ENCODE assay signal across 7 mouse cellular contexts in the genomic region with DNA sequence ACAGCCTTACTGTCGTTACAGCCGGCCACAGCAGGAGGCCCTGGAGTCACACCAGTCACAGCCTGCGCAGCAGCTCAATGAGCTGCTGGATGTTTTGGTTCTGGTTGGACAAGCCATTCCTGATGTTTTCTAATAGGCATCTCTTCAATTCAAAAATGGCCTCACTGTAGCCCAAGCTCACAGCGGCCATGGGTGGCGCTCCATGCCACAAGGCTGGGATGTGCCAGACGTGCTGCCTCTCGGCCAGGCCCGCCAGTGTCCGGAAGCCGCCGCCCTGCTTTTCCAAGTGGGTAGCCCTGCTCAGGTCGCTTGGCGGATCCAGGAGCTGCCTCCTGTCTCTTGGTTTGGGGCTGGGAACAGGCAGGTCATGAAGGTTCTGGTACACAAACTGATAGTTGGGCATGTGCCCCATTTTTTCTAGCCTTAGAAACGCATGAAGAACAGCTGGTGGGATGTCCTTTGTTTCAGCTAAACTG. TPM values are rescaled to one million over a fixed set of nuclear protein-coding genes. Genes with fewer than 3 reads are reported as not detected.
DNase-seq lines count a peak whose midpoint lies in the region; ATAC-seq and TF ChIP-seq lines count a peak whose summit lies in the region.

A gene (minus strand): TSS at position 51 of the 476 bp plus-strand sequence.

- TF ChIP-seq CTCF in CH12.LX (conservative IDR thresholded peaks at IDR 0.05 in 1 of 2, IDR thresholded peaks at IDR 0.05 in 1 of 2; ENCODE audit: low read depth in 2 of 2, low read length in 2 of 2) = no peak

- H3K27me3 ChIP-seq in CH12.LX (replicated peaks) = no peaks in the 10 kb centered on the region
- H3K27me3 ChIP-seq in forebrain, embryonic 10.5 days (ENCODE audit: poor library complexity, severe bottlenecking) = no peaks in the 10 kb centered on the region
- no peaks in the 10 kb centered on the region for H3K27me3 ChIP-seq in limb, embryonic 11.5 days (ENCODE audit: control insufficient read depth, insufficient read depth, low read length)
- no peaks in the 10 kb centered on the region for H3K27me3 ChIP-seq in neural tube, embryonic 15.5 days (replicated peaks)

- H3K27ac ChIP-seq in CH12.LX (ENCODE audit: insufficient read depth, low read depth) (no peak within 1 kb of the TSS), ES-E14 (ENCODE audit: insufficient read depth, low read depth, low read length, poor library complexity, severe bottlenecking) (no peak within 1 kb of the TSS)
- H3K27ac ChIP-seq in forebrain, embryonic 10.5 days = no peak within 1 kb of the TSS
- no peak within 1 kb of the TSS for H3K27ac ChIP-seq in limb, embryonic 11.5 days (replicated peaks; ENCODE audit: low read depth, low read length)
- no peak within 1 kb of the TSS for H3K27ac ChIP-seq in neural tube, embryonic 15.5 days (replicated peaks)

- dilution Hi-C loops in CH12.LX (cut with MboI; ENCODE audit: extremely low pct_ligation_motif_present, extremely low pct_unique_long_range_greater_than_20kb, low sequenced_read_pairs) = no loop called here

- TF ChIP-seq RAD21 in CH12.LX (IDR thresholded peaks at IDR 0.05; ENCODE audit: low read depth, low read length) = no peak

- no peak within 1 kb of the TSS for H3K9ac ChIP-seq in CH12.LX (ENCODE audit: insufficient read depth, low read depth)
- peak within 1 kb of the TSS; percentile 14; the same call in 1 of the 2 replicates for H3K9ac ChIP-seq in ES-E14 (ENCODE audit: insufficient read depth, low read depth, low read length, poor library complexity, severe bottlenecking)
- no peak within 1 kb of the TSS for H3K9ac ChIP-seq in limb, embryonic 11.5 days (ENCODE audit: low read length)
- no peak within 1 kb of the TSS for H3K9ac ChIP-seq in neural tube, embryonic 15.5 days (replicated peaks)

- no peak within 1 kb of the TSS for H3K4me3 ChIP-seq in CH12.LX (replicated peaks in 1 of 3; ENCODE audit: low read depth in 2 of 3, low read length in 2 of 3, poor library complexity in 1 of 3)
- peak within 1 kb of the TSS; percentile 27 to 34; a peak in 3 of 4 replicates for H3K4me3 ChIP-seq in ES-E14 (ENCODE audit: insufficient read depth in 1 of 2, low read depth in 1 of 2, low read length in 2 of 2, poor library complexity in 1 of 2, severe bottlenecking in 1 of 2)
- no peak within 1 kb of the TSS for H3K4me3 ChIP-seq in forebrain, embryonic 10.5 days
- H3K4me3 ChIP-seq in limb, embryonic 11.5 days (ENCODE audit: low read depth, low read length) = no peak within 1 kb of the TSS
- no peak within 1 kb of the TSS for H3K4me3 ChIP-seq in neural tube, embryonic 15.5 days (replicated peaks)

- 83% methylated on average over 14 of the region's 14 CpGs for WGBS in forebrain, embryonic 10.5 days
- WGBS in limb, embryonic 11.5 days = 79% methylated on average over 14 of the region's 14 CpGs
- 81% methylated on average over 14 of the region's 14 CpGs for WGBS in neural tube, embryonic 15.5 days

- no peaks in the 10 kb centered on the region for H3K9me3 ChIP-seq in CH12.LX (replicated peaks; ENCODE audit: low read length)
- H3K9me3 ChIP-seq in ES-E14 (ENCODE audit: control insufficient read depth, insufficient read depth, low read depth, low read length) = no peaks in the 10 kb centered on the region
- no peaks in the 10 kb centered on the region for H3K9me3 ChIP-seq in forebrain, embryonic 10.5 days
- no peaks in the 10 kb centered on the region for H3K9me3 ChIP-seq in limb, embryonic 11.5 days (ENCODE audit: control insufficient read depth, low read length)
- no peaks in the 10 kb centered on the region for H3K9me3 ChIP-seq in neural tube, embryonic 15.5 days (replicated peaks)

- in situ Hi-C loops in CH12.LX (cut with MboI; ENCODE audit: low pct_ligation_motif_present, low pct_unique_long_range_greater_than_20kb, low sequenced_read_pairs) (no loop called here), ES-E14 (cut with MboI; ENCODE audit: low sequenced_read_pairs in 2 of 2, unreplicated experiment in 2 of 2) (no loop called here)

- no peak for ATAC-seq in limb, embryonic 11.5 days (ENCODE audit: insufficient number of reproducible peaks, low FRiP score, low TSS enrichment, low read depth)
- no peak for ATAC-seq in neural tube, embryonic 15.5 days (ENCODE audit: low FRiP score)

- no peak for DNase-seq in CH12.LX (ENCODE audit: extremely low read depth)
- no peak for DNase-seq in ES-E14 (ENCODE audit: low read depth, low spot score)
- DNase-seq in forebrain, embryonic 10.5 days (ENCODE audit: extremely low spot score, low spot score) = no peak
- no peak for DNase-seq in heart, postnatal 14 days
- no peak for DNase-seq in limb, embryonic 11.5 days (ENCODE audit: low spot score)
- DNase-seq in cerebellum, adult 8-10 months = no peak

- intact Hi-C loops in heart, postnatal 14 days (cut with DNase I) = loop anchor here (5.0 kb wide), 1 partner anchor 172 kb away; no protein-coding TSS in a partner anchor

- no peak for TF ChIP-seq POLR2A in CH12.LX (IDR thresholded peaks at IDR 0.05; ENCODE audit: low read depth, low read length)

- no peaks in the 10 kb centered on the region for H3K79me2 ChIP-seq in CH12.LX (replicated peaks; ENCODE audit: control insufficient read depth, extremely low read depth, insufficient read depth, poor library complexity, severe bottlenecking)

- H3K4me2 ChIP-seq in CH12.LX (ENCODE audit: insufficient read depth, low read depth, poor library complexity, severe bottlenecking) = no peak within 1 kb of the TSS
- no peak within 1 kb of the TSS for H3K4me2 ChIP-seq in limb, embryonic 11.5 days (ENCODE audit: low read depth, severe bottlenecking)
- H3K4me2 ChIP-seq in neural tube, embryonic 15.5 days = no peak within 1 kb of the TSS

- H3K4me1 ChIP-seq in CH12.LX (ENCODE audit: control insufficient read depth in 1 of 2, insufficient read depth in 2 of 2) (peaks cover 0 to 9% of the 10 kb centered on the region in 2 experiments; a peak in 3 of 4 replicates), ES-E14 (ENCODE audit: control insufficient read depth in 2 of 2, insufficient read depth in 2 of 2, low read length in 2 of 2, poor library complexity in 1 of 2) (peaks cover 0 to 21% of the 10 kb centered on the region in 2 experiments; a peak in 3 of 4 replicates)
- no peaks in the 10 kb centered on the region for H3K4me1 ChIP-seq in forebrain, embryonic 10.5 days
- no peaks in the 10 kb centered on the region for H3K4me1 ChIP-seq in limb, embryonic 11.5 days (ENCODE audit: control insufficient read depth, insufficient read depth, low read length)
- H3K4me1 ChIP-seq in neural tube, embryonic 15.5 days = no peaks in the 10 kb centered on the region

- peaks cover 37 to 51% of the 10 kb centered on the region in 2 experiments for H3K36me3 ChIP-seq in CH12.LX (replicated peaks in 1 of 2; ENCODE audit: control insufficient read depth in 1 of 2, insufficient read depth in 1 of 2, low read length in 1 of 2)
- peaks cover 12% of the 10 kb centered on the region; the same call in 1 of the 2 replicates for H3K36me3 ChIP-seq in ES-E14 (ENCODE audit: control insufficient read depth, insufficient read depth, low read length, poor library complexity, severe bottlenecking)
- H3K36me3 ChIP-seq in forebrain, embryonic 10.5 days (replicated peaks) = peaks cover 45% of the 10 kb centered on the region
- H3K36me3 ChIP-seq in limb, embryonic 11.5 days (ENCODE audit: control insufficient read depth, insufficient read depth, low read length) = peaks cover 14% of the 10 kb centered on the region
- H3K36me3 ChIP-seq in neural tube, embryonic 15.5 days = peaks cover 42% of the 10 kb centered on the region

- no peak for TF ChIP-seq EP300 in CH12.LX (IDR thresholded peaks at IDR 0.05; ENCODE audit: low read length)

TF ChIP-seq in CH12.LX, 34 proteins besides CTCF, POLR2A, EP300 and RAD21 (continues in another document):
- TF ChIP-seq BHLHE40 (IDR thresholded peaks at IDR 0.05; ENCODE audit: low read depth, low read length) (no peak), CHD1 (IDR thresholded peaks at IDR 0.05; ENCODE audit: low read depth, low read length) (no peak), MEF2A (IDR thresholded peaks at IDR 0.05; ENCODE audit: borderline replicate concordance, low read depth, low read length) (no peak), IRF4 (IDR thresholded peaks at IDR 0.05; ENCODE audit: low read depth, low read length) (no peak), PAX5 (IDR thresholded peaks at IDR 0.05; ENCODE audit: low read length) (no peak), TCF12 (IDR thresholded peaks at IDR 0.05; ENCODE audit: low read depth, low read length) (no peak), JUND (conservative IDR thresholded peaks at IDR 0.05; ENCODE audit: low read depth, low read length) (no peak), NELFE (IDR thresholded peaks at IDR 0.05; ENCODE audit: low read depth, low read length) (no peak), MAX (IDR thresholded peaks at IDR 0.05; ENCODE audit: low read length) (no peak), NRF1 (IDR thresholded peaks at IDR 0.05; ENCODE audit: low read depth, low read length) (no peak), USF2 (conservative IDR thresholded peaks at IDR 0.05; ENCODE audit: low read depth, low read length) (no peak)

TF ChIP-seq in ES-E14, 5 proteins besides CTCF, POLR2A, EP300 and RAD21:
- no peak for TF ChIP-seq MAFK (IDR thresholded peaks at IDR 0.05; ENCODE audit: insufficient read depth, low read depth, low read length)
- TF ChIP-seq CHD2 (IDR thresholded peaks at IDR 0.05; ENCODE audit: low read depth, low read length) = no peak
- TF ChIP-seq ZC3H11A (IDR thresholded peaks at IDR 0.05; ENCODE audit: borderline replicate concordance, low read depth, low read length) = no peak
TF ChIP-seq in ES-E14: peak in this region for 0.

RNA-seq across cellular contexts. Expression of the gene that starts here (rescaled TPM):
- total RNA-seq in CH12.LX (2012; rRNA removed) (107 and 109 TPM in 2 replicates), CH12.LX (2014; rRNA removed) (70.9 and 73.8 TPM in 2 replicates), ES-E14 (2012; rRNA removed) (125 and 170 TPM in 2 replicates)
- polyA plus RNA-seq in CH12.LX (2012; ENCODE audit: insufficient read length, low read depth) = 90.8 and 95.1 TPM in 2 replicates
- polyA plus RNA-seq in forebrain, embryonic 10.5 days (2016; fragmentation: Nextera tagmentation; extraction: Ambion mirVana) = 160 and 169 TPM in 2 replicates
- 100 to 1,000 TPM; 129 to 130 TPM for total RNA-seq in heart, postnatal 14 days (2021)
- 164 and 170 TPM in 2 replicates for polyA plus RNA-seq in limb, embryonic 11.5 days (2014; fragmentation: Nextera tagmentation; extraction: Ambion mirVana)
- 197 and 206 TPM in 2 replicates for polyA plus RNA-seq in neural tube, embryonic 15.5 days (2015; fragmentation: Nextera tagmentation; extraction: Ambion mirVana)

Comparison
In these comparisons a context has a peak if more than half of its experiments do, and no peak if none do; other contexts are left out.
1. H3K4me3 ChIP-seq: peak in ES-E14 (2 of 2); none in CH12.LX (0 of 3), forebrain, embryonic 10.5 days (single experiment), limb, embryonic 11.5 days (single experiment) and neural tube, embryonic 15.5 days (single experiment).